Mouse (Mus musculus): ENCODE data around the gene Dnajc11. TPM values are rescaled to one million over a fixed set of nuclear protein-coding genes. Genes with fewer than 3 reads are reported as not detected.

The Dnajc11 gene
- polyA plus RNA-seq (2015; fragmentation: Nextera tagmentation; extraction: Ambion mirVana): 73.2 and 75.6 TPM in 2 replicates

GRCm38 (mm10) chr4:151933505-151934214, at the start of gene Dnajc11:
TSS of gene Dnajc11 (plus strand) at chr4:151933691.
- Histone ChIP-seq H3K4me2 (replicated peaks) (peak within 1 kb of the TSS; percentile 89), H3K4me1 (replicated peaks) (peaks cover 22% of the 10 kb centered on the region), H3K9me3 (no peaks in the 10 kb centered on the region), H3K4me3 (replicated peaks) (peak within 1 kb of the TSS; percentile 99), H3K36me3 (no peaks in the 10 kb centered on the region), H3K27ac (peak within 1 kb of the TSS; percentile 48; the same call in 1 of the 2 replicates), H3K9ac (peak within 1 kb of the TSS; percentile 99), H3K27me3 (replicated peaks) (no peaks in the 10 kb centered on the region)
- under 1% methylated on average over 72 of the region's 83 CpGs for WGBS
- peak; percentile 94 for ATAC-seq

GRCm38 (mm10) chr4:151893241-151893640, 40.2 kb upstream of the Dnajc11 start:
- Histone ChIP-seq H3K4me1 (replicated peaks) (no peaks in the 10 kb centered on the region), H3K4me2 (replicated peaks) (no peak overlapping the region), H3K27me3 (replicated peaks) (no peaks in the 10 kb centered on the region), H3K9me3 (no peaks in the 10 kb centered on the region), H3K4me3 (replicated peaks) (no peak overlapping the region), H3K36me3 (no peaks in the 10 kb centered on the region), H3K9ac (no peak overlapping the region), H3K27ac (no peak overlapping the region)
- ATAC-seq: no peak
- WGBS: 68% methylated on average over 6 of the region's 6 CpGs

GRCm38 (mm10) chr4:151894926-151895325, 38.6 kb upstream of the Dnajc11 start:
- H3K9me3 ChIP-seq: no peaks in the 10 kb centered on the region
- no peak overlapping the region for H3K4me3 ChIP-seq (replicated peaks)
- H3K36me3 ChIP-seq: no peaks in the 10 kb centered on the region
- no peaks in the 10 kb centered on the region for H3K4me1 ChIP-seq (replicated peaks)
- no peak overlapping the region for H3K9ac ChIP-seq
- no peak for ATAC-seq
- H3K27ac ChIP-seq: no peak overlapping the region
- H3K27me3 ChIP-seq (replicated peaks): no peaks in the 10 kb centered on the region
- 93% methylated on average over 12 of the region's 12 CpGs for WGBS
- no peak overlapping the region for H3K4me2 ChIP-seq (replicated peaks)

GRCm38 (mm10) chr4:151895624-151896023, 37.9 kb upstream of the Dnajc11 start:
- WGBS: 86% methylated on average over 7 of the region's 7 CpGs
- Histone ChIP-seq H3K27me3 (replicated peaks) (no peaks in the 10 kb centered on the region), H3K9ac (no peak overlapping the region), H3K4me2 (replicated peaks) (no peak overlapping the region), H3K36me3 (no peaks in the 10 kb centered on the region), H3K4me1 (replicated peaks) (no peaks in the 10 kb centered on the region), H3K4me3 (replicated peaks) (no peak overlapping the region), H3K27ac (no peak overlapping the region), H3K9me3 (no peaks in the 10 kb centered on the region)
- no peak for ATAC-seq

GRCm38 (mm10) chr4:151897069-151897617, 36.3 kb upstream of the Dnajc11 start:
- Histone ChIP-seq H3K9ac (no peak overlapping the region), H3K27me3 (replicated peaks) (no peaks in the 10 kb centered on the region), H3K36me3 (no peaks in the 10 kb centered on the region), H3K9me3 (no peaks in the 10 kb centered on the region), H3K4me3 (replicated peaks) (no peak overlapping the region), H3K27ac (no peak overlapping the region), H3K4me1 (replicated peaks) (no peaks in the 10 kb centered on the region), H3K4me2 (replicated peaks) (no peak overlapping the region)
- no peak for ATAC-seq
- 77% methylated on average over 9 of the region's 9 CpGs for WGBS

- Histone ChIP-seq H3K4me1 (replicated peaks) (0 out of 2 replicates have a peak, but pooled peaks cover 4% of the 10 kb centered on the region), H3K9me3 (no peaks in the 10 kb centered on the region), H3K27ac (no peak overlapping the region), H3K27me3 (replicated peaks) (no peaks in the 10 kb centered on the region), H3K9ac (no peak overlapping the region), H3K4me3 (replicated peaks) (no peak overlapping the region), H3K36me3 (no peaks in the 10 kb centered on the region), H3K4me2 (replicated peaks) (no peak overlapping the region)
- WGBS: 64% methylated on average over 13 of the region's 13 CpGs
- no peak for ATAC-seq
These were observed 34.8 kb upstream of the Dnajc11 start for GRCm38 (mm10) chr4:151898600-151899245.

GRCm38 (mm10) chr4:151899707-151900384, 33.6 kb upstream of the Dnajc11 start:
- Histone ChIP-seq H3K27ac (no peak overlapping the region), H3K4me1 (replicated peaks) (0 out of 2 replicates have a peak, but pooled peaks cover 6% of the 10 kb centered on the region), H3K27me3 (replicated peaks) (no peaks in the 10 kb centered on the region), H3K9ac (no peak overlapping the region), H3K9me3 (no peaks in the 10 kb centered on the region), H3K4me2 (replicated peaks) (no peak overlapping the region), H3K4me3 (replicated peaks) (no peak overlapping the region), H3K36me3 (no peaks in the 10 kb centered on the region)
- 65% methylated on average over 11 of the region's 11 CpGs for WGBS
- no peak for ATAC-seq

- Histone ChIP-seq H3K9ac (no peak overlapping the region), H3K9me3 (no peaks in the 10 kb centered on the region), H3K4me2 (replicated peaks) (no peak overlapping the region), H3K4me1 (replicated peaks) (0 out of 2 replicates have a peak, but pooled peaks cover 6% of the 10 kb centered on the region), H3K36me3 (no peaks in the 10 kb centered on the region), H3K27me3 (replicated peaks) (no peaks in the 10 kb centered on the region), H3K27ac (no peak overlapping the region), H3K4me3 (replicated peaks) (no peak overlapping the region)
- no peak for ATAC-seq
- 79% methylated on average over 6 of the region's 6 CpGs for whole genome bisulfite sequencing
These were observed 32.8 kb upstream of the Dnajc11 start for GRCm38 (mm10) chr4:151900735-151901134.

GRCm38 (mm10) chr4:151901422-151901821, 32.1 kb upstream of the Dnajc11 start:
- Histone ChIP-seq H3K4me3 (replicated peaks) (no peak overlapping the region), H3K9me3 (no peaks in the 10 kb centered on the region), H3K36me3 (no peaks in the 10 kb centered on the region), H3K4me1 (replicated peaks) (0 out of 2 replicates have a peak, but pooled peaks cover 6% of the 10 kb centered on the region), H3K27me3 (replicated peaks) (no peaks in the 10 kb centered on the region), H3K9ac (no peak overlapping the region), H3K4me2 (replicated peaks) (no peak overlapping the region), H3K27ac (no peak overlapping the region)
- ATAC-seq: no peak
- WGBS: 58% methylated on average over 11 of the region's 11 CpGs

- 75% methylated on average over 17 of the region's 17 CpGs for WGBS
- Histone ChIP-seq H3K9ac (no peak overlapping the region), H3K4me2 (replicated peaks) (no peak overlapping the region), H3K9me3 (no peaks in the 10 kb centered on the region), H3K4me1 (replicated peaks) (0 out of 2 replicates have a peak, but pooled peaks cover 6% of the 10 kb centered on the region), H3K27me3 (replicated peaks) (no peaks in the 10 kb centered on the region), H3K27ac (no peak overlapping the region), H3K4me3 (replicated peaks) (no peak overlapping the region), H3K36me3 (no peaks in the 10 kb centered on the region)
- no peak for ATAC-seq
These were observed 31.3 kb upstream of the Dnajc11 start for GRCm38 (mm10) chr4:151902046-151902688.

GRCm38 (mm10) chr4:151902689-151903241, 30.7 kb upstream of the Dnajc11 start:
- 46% methylated on average over 14 of the region's 14 CpGs for WGBS
- H3K4me1 ChIP-seq (replicated peaks): 0 out of 2 replicates have a peak, but pooled peaks cover 6% of the 10 kb centered on the region
- ATAC-seq: 0 out of 2 replicates have a peak, but pooled peaks have one; percentile 23
- no peaks in the 10 kb centered on the region for H3K36me3 ChIP-seq
- H3K27ac ChIP-seq: no peak overlapping the region
- no peak overlapping the region for H3K4me2 ChIP-seq (replicated peaks)
- H3K4me3 ChIP-seq (replicated peaks): no peak overlapping the region
- no peak overlapping the region for H3K9ac ChIP-seq
- no peaks in the 10 kb centered on the region for H3K9me3 ChIP-seq
- H3K27me3 ChIP-seq (replicated peaks): 0 out of 2 replicates have a peak, but pooled peaks cover 2% of the 10 kb centered on the region

All from intestine, embryonic 15.5 days (tissue).